Mouse (Mus musculus): ENCODE results near the gene Hmgn1. TPM values are rescaled to one million over a fixed set of nuclear protein-coding genes. Genes with fewer than 3 reads are reported as not detected.
A peak's percentile ranks its signal among the peaks of the same experiment; 100 is the strongest.
"Not testable (repeated sequence)": the region's sequence is repeated elsewhere in the genome, so short reads cannot be mapped to it uniquely, and the experiment has no call there.

Hmgn1 gene
- total RNA-seq, 2 experiments from 2014 or later = 57.4 to 57.8 TPM

- intact Hi-C loops (cut with DNase I) = no loop called here
- peak; percentile 100 for DNase-seq (ENCODE audit: extremely low spot score in 1 of 2, low spot score in 2 of 2)
These were observed 17.7 kb upstream of the Hmgn1 start, which contains the start of gene Wrb for GRCm38 (mm10) chr16:96145110-96145800. Gene Wrb (plus strand): TSS chr16:96145407.

- intact Hi-C loops (cut with DNase I); DNase-seq (ENCODE audit: extremely low spot score in 1 of 2, low spot score in 2 of 2): not testable (repeated sequence)
These were observed 17.2 kb upstream of the Hmgn1 start for GRCm38 (mm10) chr16:96144748-96145109.

GRCm38 (mm10) chr16:96128466-96128865 lies 937 bp upstream of the Hmgn1 start:
- no peak for DNase-seq (ENCODE audit: extremely low spot score in 1 of 2, low spot score in 2 of 2)
- intact Hi-C loops (cut with DNase I) = loop anchor here (5.0 kb wide), 1 partner anchor 41 kb away; no protein-coding TSS in a partner anchor

GRCm38 (mm10) chr16:96127288-96127656 lies 257 bp downstream of the Hmgn1 start:
- intact Hi-C loops (cut with DNase I) = loop anchor here (5.0 kb wide), 1 partner anchor 40 kb away; no protein-coding TSS in a partner anchor
- no peak for DNase-seq (ENCODE audit: extremely low spot score in 1 of 2, low spot score in 2 of 2)

- intact Hi-C loops (cut with DNase I) = loop anchor here (5.0 kb wide), 1 partner anchor 39 kb away; no protein-coding TSS in a partner anchor
- no peak for DNase-seq (ENCODE audit: extremely low spot score in 1 of 2, low spot score in 2 of 2)
These were observed 801 bp downstream of the Hmgn1 start for GRCm38 (mm10) chr16:96126684-96127171.

GRCm38 (mm10) chr16:96120022-96120623 lies 7.4 kb downstream of the Hmgn1 start:
- intact Hi-C loops (cut with DNase I) = no loop called here
- no peak for DNase-seq (ENCODE audit: extremely low spot score in 1 of 2, low spot score in 2 of 2)

- intact Hi-C loops (cut with DNase I) = no loop called here
- DNase-seq (ENCODE audit: extremely low spot score in 1 of 2, low spot score in 2 of 2) = no peak
These were observed 12.8 kb downstream of the Hmgn1 start for GRCm38 (mm10) chr16:96114729-96115128.

- no peak for DNase-seq (ENCODE audit: extremely low spot score in 1 of 2, low spot score in 2 of 2)
- intact Hi-C loops (cut with DNase I) = no loop called here
These were observed 14.8 kb downstream of the Hmgn1 start for GRCm38 (mm10) chr16:96112769-96113168.

GRCm38 (mm10) chr16:96110655-96111345 lies 16.7 kb downstream of the Hmgn1 start:
- intact Hi-C loops (cut with DNase I) = no loop called here
- DNase-seq (ENCODE audit: extremely low spot score in 1 of 2, low spot score in 2 of 2) = no peak

GRCm38 (mm10) chr16:96109673-96110072 lies 17.9 kb downstream of the Hmgn1 start:
- no peak for DNase-seq (ENCODE audit: extremely low spot score in 1 of 2, low spot score in 2 of 2)
- intact Hi-C loops (cut with DNase I) = no loop called here

- intact Hi-C loops (cut with DNase I) = no loop called here
These were observed 24.5 kb downstream of the Hmgn1 start for GRCm38 (mm10) chr16:96103036-96103435.

GRCm38 (mm10) chr16:96097811-96098210 lies 29.7 kb downstream of the Hmgn1 start:
- intact Hi-C loops (cut with DNase I) = not testable (repeated sequence)

More at GRCm38 (mm10) chr16:96103036-96103435, 24.5 kb downstream of the Hmgn1 start:
- no peak for DNase-seq (ENCODE audit: extremely low spot score in 1 of 2, low spot score in 2 of 2)

GRCm38 (mm10) chr16:96095966-96096365 lies 31.6 kb downstream of the Hmgn1 start:
- no peak for DNase-seq (ENCODE audit: extremely low spot score in 1 of 2, low spot score in 2 of 2)
- intact Hi-C loops (cut with DNase I) = no loop called here

More at GRCm38 (mm10) chr16:96097811-96098210, 29.7 kb downstream of the Hmgn1 start:
- not testable (repeated sequence) for DNase-seq (ENCODE audit: extremely low spot score in 1 of 2, low spot score in 2 of 2)

GRCm38 (mm10) chr16:96091515-96092504 lies 35.7 kb downstream of the Hmgn1 start:
- intact Hi-C loops (cut with DNase I) = no loop called here
- no peak for DNase-seq (ENCODE audit: extremely low spot score in 1 of 2, low spot score in 2 of 2)

- intact Hi-C loops (cut with DNase I) = loop anchor here (5.0 kb wide), 1 partner anchor 39 kb away; the partner anchor contains the start of gene Hmgn1
- DNase-seq (ENCODE audit: extremely low spot score in 1 of 2, low spot score in 2 of 2) = no peak
These were observed 39.4 kb downstream of the Hmgn1 start for GRCm38 (mm10) chr16:96088120-96088519.

- intact Hi-C loops (cut with DNase I) = loop anchor here (5.0 kb wide), 1 partner anchor 40 kb away; the partner anchor contains the start of gene Hmgn1
These were observed 40.1 kb downstream of the Hmgn1 start for GRCm38 (mm10) chr16:96087436-96087835.

GRCm38 (mm10) chr16:96087001-96087400 lies 40.5 kb downstream of the Hmgn1 start:
- DNase-seq (ENCODE audit: extremely low spot score in 1 of 2, low spot score in 2 of 2) = no peak
- intact Hi-C loops (cut with DNase I) = loop anchor here (5.0 kb wide), 1 partner anchor 40 kb away; the partner anchor contains the start of gene Hmgn1

More at GRCm38 (mm10) chr16:96087436-96087835, 40.1 kb downstream of the Hmgn1 start:
- no peak for DNase-seq (ENCODE audit: extremely low spot score in 1 of 2, low spot score in 2 of 2)

- no peak for DNase-seq (ENCODE audit: extremely low spot score in 1 of 2, low spot score in 2 of 2)
- intact Hi-C loops (cut with DNase I) = loop anchor here (5.0 kb wide), 1 partner anchor 42 kb away; the partner anchor contains the start of gene Hmgn1
These were observed 41.9 kb downstream of the Hmgn1 start for GRCm38 (mm10) chr16:96085597-96085996.
